Mouse (Mus musculus) heart, postnatal 25 days (tissue): ENCODE results near the gene Cyld. TPM values are rescaled to one million over a fixed set of nuclear protein-coding genes. Genes with fewer than 3 reads are reported as not detected.
"Not testable (repeated sequence)": the region's sequence is repeated elsewhere in the genome, so short reads cannot be mapped to it uniquely, and the experiment has no call there.

ENCODE experiments used
- DNase-seq: peaks from one replicate; pipeline ENCODE4 v3.0.0; 2022; ENCODE audit warnings: low spot score
- intact Hi-C: fragments of 180-260 bp; cut with DNase I; formaldehyde crosslinking; loops from one replicate; pipeline ENCODE4 v1.15.1; 2025
- total RNA-seq, 2 experiments: library from RNA; stranded (reverse); gene quantifications; 2 replicates each; pipeline ENCODE4 v1.2.3; 2021

The Cyld gene
- total RNA-seq, 2 experiments from 2014 or later = 25.5 to 29.1 TPM

- intact Hi-C loops = no loop called here
- no peak for DNase-seq
Measured at GRCm38 (mm10) chr8:88775298-88775646, 78.4 kb downstream of the Cyld start.

- DNase-seq = no peak
- intact Hi-C loops = no loop called here
Measured at GRCm38 (mm10) chr8:88780142-88780541, 83.3 kb downstream of the Cyld start.

- intact Hi-C loops = no loop called here
- no peak for DNase-seq
Measured at GRCm38 (mm10) chr8:88781283-88781682, 84.5 kb downstream of the Cyld start.

DNA sequence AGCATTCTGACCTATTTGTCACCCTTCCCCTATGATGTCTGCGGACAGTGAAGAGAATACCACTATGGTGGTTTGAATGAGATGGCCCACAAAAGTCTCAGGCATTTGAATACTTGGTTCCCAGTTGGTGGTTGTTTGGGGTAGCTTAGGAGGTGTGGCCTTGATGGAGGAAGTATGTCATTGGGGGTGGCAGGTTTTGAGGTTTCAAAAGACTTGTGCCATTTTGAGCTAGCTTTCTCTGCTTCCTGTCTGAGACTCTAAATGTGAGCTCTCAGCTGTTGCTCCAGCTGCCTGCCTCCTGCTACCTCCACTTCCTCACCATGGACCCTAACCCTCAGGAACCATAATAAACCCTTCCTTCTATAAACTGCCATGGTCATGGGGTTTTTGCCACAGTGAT lies 86.9 kb downstream of the Cyld start:
- intact Hi-C loops = no loop called here
- DNase-seq = no peak

GRCm38 (mm10) chr8:88788335-88788734 lies 91.5 kb downstream of the Cyld start:
- DNase-seq, intact Hi-C loops: not testable (repeated sequence)

DNA sequence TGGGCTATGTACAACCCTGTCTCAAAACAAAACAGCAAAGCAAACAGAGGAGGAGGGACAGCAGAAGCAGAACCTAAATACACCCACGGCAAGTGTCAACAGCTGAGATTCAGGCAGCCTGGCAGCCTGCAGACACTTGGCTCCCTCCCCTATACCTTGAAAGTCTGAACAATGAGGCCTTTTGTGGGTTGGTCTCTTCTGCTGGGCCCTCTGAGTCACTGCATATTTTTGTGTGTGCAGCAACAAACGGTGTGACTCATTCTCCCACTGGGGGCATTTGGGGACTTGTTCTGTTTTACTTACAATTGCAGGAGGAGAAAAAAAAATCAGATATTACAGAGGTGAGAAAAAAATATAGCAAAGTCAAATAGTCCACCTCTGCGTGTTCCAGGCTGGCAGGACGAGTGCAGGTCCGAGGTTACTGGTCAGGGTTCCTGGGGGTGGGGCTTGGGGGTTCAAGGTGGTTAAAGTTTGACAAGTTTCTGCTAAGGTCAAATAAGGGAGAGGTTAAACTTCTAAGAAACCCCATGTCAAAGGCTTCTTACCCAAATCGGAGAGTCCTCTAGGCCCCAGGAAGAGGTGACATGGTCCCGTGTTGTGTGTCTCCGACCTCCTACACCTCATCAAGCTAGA lies 96.0 kb downstream of the Cyld start:
- intact Hi-C loops = no loop called here
- DNase-seq = peak; percentile 11

DNA sequence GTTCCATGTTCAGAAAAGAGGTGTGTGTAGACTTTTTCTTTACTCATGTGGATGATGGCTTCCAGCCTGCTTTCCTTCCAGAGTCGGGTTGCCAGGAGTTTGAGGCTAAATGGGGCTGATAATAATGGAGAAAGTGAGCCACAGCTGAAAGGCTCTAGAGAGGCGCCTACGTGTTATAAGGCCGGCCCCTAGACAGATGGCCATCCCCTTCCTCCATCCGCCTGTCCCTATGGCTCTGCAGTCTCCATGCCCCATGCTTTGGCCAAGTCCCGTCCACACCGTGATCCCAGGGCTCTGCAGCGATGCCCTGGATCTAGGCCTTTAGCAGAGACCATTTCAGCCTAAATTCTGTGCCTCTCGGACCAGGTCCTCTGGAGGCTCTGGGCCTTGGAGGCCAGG lies 96.5 kb downstream of the Cyld start:
- intact Hi-C loops = no loop called here
- no peak for DNase-seq

DNA sequence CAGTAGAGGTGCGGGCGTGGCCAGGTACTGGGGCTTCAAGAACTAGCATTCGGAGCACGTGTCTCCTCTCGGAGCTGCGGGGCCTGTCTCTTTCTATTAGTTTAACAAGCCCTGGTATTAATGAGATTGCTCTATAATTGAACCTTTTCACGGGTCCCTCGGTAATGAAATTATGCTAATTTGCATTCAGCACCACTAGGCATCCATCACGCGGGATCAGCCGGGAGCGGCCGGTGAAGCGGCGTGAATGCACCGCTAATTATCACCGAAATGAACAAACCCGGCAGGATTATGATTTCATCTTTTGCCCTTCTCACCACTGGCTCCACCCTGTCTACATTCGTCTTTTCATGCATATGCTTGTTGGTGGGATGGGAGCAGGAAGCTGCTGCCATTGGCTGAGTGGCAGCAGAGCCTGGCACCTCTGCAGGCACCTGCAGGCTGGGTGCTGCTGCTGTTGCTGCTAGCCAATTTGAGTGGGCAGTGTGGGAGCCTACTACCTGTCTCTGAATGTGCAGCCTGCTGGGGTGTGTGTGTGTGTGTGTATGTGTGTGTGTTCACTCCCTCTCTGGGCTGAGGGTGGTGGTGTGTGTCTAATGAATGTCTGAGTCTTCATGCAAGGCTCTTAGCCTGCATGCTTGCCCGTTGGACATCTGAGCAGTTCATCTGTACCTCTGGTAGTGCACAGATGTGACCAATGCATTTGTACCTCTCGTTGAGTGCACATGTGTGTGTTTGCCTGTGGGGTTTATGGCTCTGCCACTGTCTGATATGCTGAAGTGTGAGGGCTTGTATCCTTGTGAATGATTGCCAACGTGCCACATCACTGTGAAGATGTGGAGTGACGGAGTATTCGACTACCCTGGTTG lies 97.2 kb downstream of the Cyld start:
- intact Hi-C loops = no loop called here
- DNase-seq = no peak

GRCm38 (mm10) chr8:88794615-88794907 lies 97.7 kb downstream of the Cyld start:
- DNase-seq = no peak
- intact Hi-C loops = no loop called here

- DNase-seq = no peak
- intact Hi-C loops = no loop called here
Measured at GRCm38 (mm10) chr8:88795896-88796295, 99.1 kb downstream of the Cyld start.

GRCm38 (mm10) chr8:88796651-88797050 lies 99.8 kb downstream of the Cyld start:
- intact Hi-C loops = no loop called here
- DNase-seq = no peak

Other genes with a start within 250 kb of the Cyld start
- gene Nkd1, start 175.7 kb upstream of the Cyld start, total RNA-seq = 1 to 10 TPM; 2.9 to 3.9 TPM
- gene Snx20, start 60.9 kb upstream of the Cyld start, total RNA-seq = 1 to 10 TPM; 1.3 to 1.9 TPM
- gene Nod2, start 49.7 kb upstream of the Cyld start, total RNA-seq = 1 to 10 TPM; 1.2 to 1.3 TPM